Mouse (Mus musculus): ENCODE results near the gene Cd200r3.

DNA sequence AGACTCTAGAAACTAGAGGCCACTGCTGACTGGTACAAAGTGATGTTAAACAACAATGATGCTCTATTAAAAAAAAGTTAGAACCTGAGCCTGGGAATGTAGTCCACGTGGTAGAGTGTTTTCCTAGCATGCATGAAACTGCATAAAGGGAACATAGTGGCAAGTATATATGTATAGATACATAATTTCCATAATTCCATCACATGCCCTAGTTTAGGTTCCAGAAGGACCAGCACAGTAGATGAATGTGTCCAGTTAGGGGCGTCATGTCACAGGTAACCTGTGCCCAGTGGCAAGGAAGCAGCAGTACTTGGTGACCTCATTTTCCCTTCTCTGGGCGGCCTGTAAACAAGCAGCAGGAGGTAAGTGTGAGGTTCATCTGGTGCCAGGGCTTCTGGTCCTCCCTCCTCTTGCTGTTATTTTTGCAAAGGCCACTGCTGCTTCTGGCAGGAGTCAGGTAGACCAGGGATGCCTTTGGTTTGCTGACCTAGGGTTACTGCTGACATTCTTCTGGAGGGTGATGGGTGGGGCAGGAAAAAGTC lies 35.9 kb downstream of the Cd200r3 start:
- no peak for TF ChIP-seq POLR2A (IDR thresholded peaks at IDR 0.05; ENCODE audit: borderline replicate concordance, insufficient read depth, low read length)
- TF ChIP-seq CTCF (IDR thresholded peaks at IDR 0.05; ENCODE audit: borderline replicate concordance, insufficient read depth, low read depth, low read length), result no peak
